Mouse (Mus musculus): ENCODE data around the gene Csrp3. TPM values are rescaled to one million over a fixed set of nuclear protein-coding genes. Genes with fewer than 3 reads are reported as not detected.

Csrp3 gene
- not detected for polyA plus RNA-seq (2014; fragmentation: Illumina TruSeq; extraction: RNeasy Lipid Tissue Mini Kit (QIAGEN cat#74804))

GRCm38 (mm10) chr7:48847820-48848650 is at the start of gene Csrp3:
Gene Csrp3 (minus strand): TSS chr7:48848033.

GRCm38 (mm10) chr7:48881486-48881885 is 33.7 kb upstream of the Csrp3 start, which contains the start of gene E2f8:
Gene E2f8 (minus strand): TSS chr7:48881596.

GRCm38 (mm10) chr7:48788851-48789572 is 58.8 kb downstream of the Csrp3 start, which contains the start of gene Zdhhc13:
Gene Zdhhc13 (plus strand): TSS chr7:48789003.

Other genes with a start within 250 kb of the Csrp3 start
- gene Mrgprb3, start 204.2 kb downstream of the Csrp3 start, polyA plus RNA-seq (2014; fragmentation: Illumina TruSeq; extraction: RNeasy Lipid Tissue Mini Kit (QIAGEN cat#74804)) = not detected
- 45.6 TPM for gene Zdhhc13, start 59.0 kb downstream of the Csrp3 start, polyA plus RNA-seq (2014; fragmentation: Illumina TruSeq; extraction: RNeasy Lipid Tissue Mini Kit (QIAGEN cat#74804))
- 5.9 TPM for gene E2f8, start 33.6 kb upstream of the Csrp3 start, polyA plus RNA-seq (2014; fragmentation: Illumina TruSeq; extraction: RNeasy Lipid Tissue Mini Kit (QIAGEN cat#74804))
- 7.1 TPM for gene Nav2, start 60.7 kb upstream of the Csrp3 start, polyA plus RNA-seq (2014; fragmentation: Illumina TruSeq; extraction: RNeasy Lipid Tissue Mini Kit (QIAGEN cat#74804))